ENCODE assay signal across 24 mouse cellular contexts in the genomic region with DNA sequence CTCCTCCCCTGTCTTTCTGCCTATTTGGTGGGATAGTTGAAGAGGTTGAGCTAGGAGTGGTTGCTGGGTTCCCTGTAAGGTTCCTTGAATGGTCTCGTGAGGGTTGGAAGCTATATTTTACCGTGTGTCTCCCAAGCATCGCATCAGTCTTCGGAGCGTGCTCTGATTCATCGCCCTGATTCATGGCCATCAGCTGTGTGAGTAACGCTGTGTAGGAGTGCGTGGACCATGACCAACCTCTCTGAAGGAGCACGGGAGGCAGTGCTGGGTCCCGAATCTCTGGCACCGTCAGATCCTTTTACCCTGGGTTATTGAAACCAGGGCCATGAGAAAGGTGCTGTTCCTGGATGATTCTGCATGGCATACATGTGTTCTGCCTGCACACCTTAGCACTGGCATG.
DNase-seq lines count a peak whose midpoint lies in the region; ATAC-seq and TF ChIP-seq lines count a peak whose summit lies in the region.
"Had no signal": no experiment of that assay in that cellular context is flagged by ENCODE, and none has a peak within 500 bp of the region (broad histone marks: within the 10 kb centered on the region; RNA-seq: fewer than 3 reads in every experiment).

No protein-coding gene starts in this region.

- H3K36me3 ChIP-seq in kidney, postnatal 0 days (ENCODE audit: insufficient read depth, low read length) = no peaks in the 10 kb centered on the region
- H3K36me3 ChIP-seq in kidney, embryonic 15.5 days = no peaks in the 10 kb centered on the region
- H3K36me3 ChIP-seq in heart, embryonic 10.5 days = no peaks in the 10 kb centered on the region
- H3K36me3 ChIP-seq in heart, embryonic 12.5 days = no peaks in the 10 kb centered on the region
- H3K36me3 ChIP-seq: embryonic facial prominence, embryonic 12.5 days; forebrain, embryonic 10.5 days; forebrain, embryonic 15.5 days; midbrain, embryonic 10.5 days; midbrain, embryonic 15.5 days had no signal

- H3K9ac ChIP-seq in kidney, postnatal 0 days (ENCODE audit: low read depth, low read length) = no peak overlapping the region
- no peak overlapping the region for H3K9ac ChIP-seq in kidney, embryonic 15.5 days
- H3K9ac ChIP-seq in heart, embryonic 12.5 days = no peak overlapping the region
- H3K9ac ChIP-seq: embryonic facial prominence, embryonic 12.5 days; forebrain, embryonic 15.5 days; hindbrain, embryonic 14.5 days; liver, embryonic 14.5 days; midbrain, embryonic 15.5 days had no signal

- H3K27ac ChIP-seq in kidney, postnatal 0 days = no peak overlapping the region
- H3K27ac ChIP-seq in kidney, embryonic 15.5 days = no peak overlapping the region
- H3K27ac ChIP-seq in olfactory bulb, adult 2 months (ENCODE audit: insufficient read depth, low read depth, low read length) = peak overlapping the region; percentile 85
- no peak overlapping the region for H3K27ac ChIP-seq in heart, embryonic 10.5 days
- no peak overlapping the region for H3K27ac ChIP-seq in heart, embryonic 12.5 days (ENCODE audit: poor library complexity, severe bottlenecking)
- H3K27ac ChIP-seq: embryonic facial prominence, embryonic 12.5 days; forebrain, embryonic 10.5 days; forebrain, embryonic 15.5 days; heart, adult 2 months; hindbrain, embryonic 14.5 days; liver, embryonic 14.5 days; midbrain, embryonic 10.5 days; midbrain, embryonic 15.5 days had no signal

- peaks cover 29% of the 10 kb centered on the region for H3K4me1 ChIP-seq in kidney, postnatal 0 days (replicated peaks; ENCODE audit: insufficient read depth, low read length)
- H3K4me1 ChIP-seq in kidney, embryonic 15.5 days = peaks cover 45% of the 10 kb centered on the region
- H3K4me1 ChIP-seq in olfactory bulb, adult 2 months (ENCODE audit: control insufficient read depth, insufficient read depth, low read length) = peaks cover 38% of the 10 kb centered on the region
- peaks cover 6% of the 10 kb centered on the region; the same call in 1 of the 2 replicates for H3K4me1 ChIP-seq in heart, embryonic 10.5 days
- H3K4me1 ChIP-seq in heart, embryonic 12.5 days (replicated peaks) = peaks cover 5% of the 10 kb centered on the region; the same call in 1 of the 2 replicates
- H3K4me1 ChIP-seq: forebrain, embryonic 10.5 days had no signal

- H3K9me3 ChIP-seq in kidney, postnatal 0 days (replicated peaks; ENCODE audit: low read length) = no peaks in the 10 kb centered on the region
- no peaks in the 10 kb centered on the region for H3K9me3 ChIP-seq in kidney, embryonic 15.5 days (replicated peaks)
- no peaks in the 10 kb centered on the region for H3K9me3 ChIP-seq in heart, embryonic 10.5 days
- H3K9me3 ChIP-seq in heart, embryonic 12.5 days (replicated peaks) = no peaks in the 10 kb centered on the region
- H3K9me3 ChIP-seq: embryonic facial prominence, embryonic 12.5 days; forebrain, embryonic 10.5 days; forebrain, embryonic 15.5 days; midbrain, embryonic 10.5 days; midbrain, embryonic 15.5 days had no signal

- TF ChIP-seq POLR2A in olfactory bulb, adult 2 months (IDR thresholded peaks at IDR 0.05; ENCODE audit: insufficient read depth, low read depth, low read length) = no peak

- no peak for TF ChIP-seq CTCF in kidney, postnatal 0 days (IDR thresholded peaks at IDR 0.05; ENCODE audit: low read depth)
- no peak for TF ChIP-seq CTCF in olfactory bulb, adult 2 months (IDR thresholded peaks at IDR 0.05; ENCODE audit: insufficient read depth, low read depth, low read length)

- H3K27me3 ChIP-seq in kidney, postnatal 0 days (ENCODE audit: insufficient read depth, low read length) = no peaks in the 10 kb centered on the region
- no peaks in the 10 kb centered on the region for H3K27me3 ChIP-seq in kidney, embryonic 15.5 days
- peaks cover 13% of the 10 kb centered on the region; the same call in 1 of the 2 replicates for H3K27me3 ChIP-seq in heart, embryonic 10.5 days (ENCODE audit: insufficient read depth, poor library complexity, severe bottlenecking)
- H3K27me3 ChIP-seq in heart, embryonic 12.5 days (replicated peaks) = peaks cover 9% of the 10 kb centered on the region; the same call in 1 of the 2 replicates
- H3K27me3 ChIP-seq: embryonic facial prominence, embryonic 12.5 days; forebrain, embryonic 15.5 days; midbrain, embryonic 15.5 days had no signal

- peak; percentile 67 to 74 for DNase-seq in adrenal gland, adult (ENCODE audit: inconsistent age in 2 of 2, low spot score in 1 of 2)
- no peak for DNase-seq in adrenal gland, postnatal 4 days (ENCODE audit: low spot score in 2 of 2)
- DNase-seq in kidney, postnatal 0 days (ENCODE audit: low spot score) = no peak
- peak; percentile 40 for DNase-seq in adrenal gland, postnatal 25 days
- no peak for DNase-seq in heart, embryonic 10.5 days (ENCODE audit: low spot score)
- DNase-seq: cerebellum, adult 11-12 months; cerebellum, adult 9-11 months; embryo, embryonic 11 days; heart, adult 2 months; kidney, adult 11 months; kidney, postnatal 14 days; liver; lung, adult 2 months; lung, postnatal 14 days had no signal

- ATAC-seq in kidney, postnatal 0 days (replicated peaks; ENCODE audit: low FRiP score, low read depth) = 0 out of 2 replicates have a peak, but pooled peaks have one; percentile 51
- no peak for ATAC-seq in kidney, embryonic 15.5 days (replicated peaks; ENCODE audit: low FRiP score)
- ATAC-seq in heart, embryonic 12.5 days (ENCODE audit: insufficient number of reproducible peaks, low FRiP score) = no peak
- ATAC-seq: forebrain, embryonic 15.5 days; midbrain, embryonic 15.5 days had no signal

- WGBS in kidney, postnatal 0 days = 34% methylated on average over 11 of the region's 11 CpGs
- WGBS in kidney, embryonic 15.5 days = 37% methylated on average over 11 of the region's 11 CpGs
- 45% methylated on average over 11 of the region's 11 CpGs for WGBS in olfactory bulb, adult 2 months
- WGBS in heart, embryonic 10.5 days = 94% methylated on average over 11 of the region's 11 CpGs
- 92% methylated on average over 11 of the region's 11 CpGs for WGBS in heart, embryonic 12.5 days

- no peak overlapping the region for H3K4me3 ChIP-seq in kidney, postnatal 0 days (replicated peaks; ENCODE audit: low read depth, low read length)
- H3K4me3 ChIP-seq in kidney, embryonic 15.5 days (replicated peaks) = no peak overlapping the region
- no peak overlapping the region for H3K4me3 ChIP-seq in olfactory bulb, adult 2 months (ENCODE audit: insufficient read depth, low read depth, low read length)
- no peak overlapping the region for H3K4me3 ChIP-seq in heart, embryonic 10.5 days
- no peak overlapping the region for H3K4me3 ChIP-seq in heart, embryonic 12.5 days
- H3K4me3 ChIP-seq: embryonic facial prominence, embryonic 12.5 days; forebrain, embryonic 10.5 days; forebrain, embryonic 15.5 days; heart, adult 2 months; midbrain, embryonic 10.5 days; midbrain, embryonic 15.5 days had no signal

- no peak overlapping the region for H3K4me2 ChIP-seq in kidney, postnatal 0 days (ENCODE audit: low read length)
- no peak overlapping the region for H3K4me2 ChIP-seq in kidney, embryonic 15.5 days
- no peak overlapping the region for H3K4me2 ChIP-seq in heart, embryonic 12.5 days
- H3K4me2 ChIP-seq: embryonic facial prominence, embryonic 12.5 days; forebrain, embryonic 15.5 days; hindbrain, embryonic 14.5 days; midbrain, embryonic 15.5 days had no signal

Comparison
In these comparisons a context has a peak if more than half of its experiments do, and no peak if none do; other contexts are left out.
1. DNase-seq: peak in adrenal gland, adult (2 of 2) and adrenal gland, postnatal 25 days (single experiment); none in adrenal gland, postnatal 4 days (0 of 2), kidney, postnatal 0 days (single experiment) and heart, embryonic 10.5 days (single experiment).